Mouse (Mus musculus) mesoderm, embryonic 11.5 days (tissue): ENCODE measurements around the gene Galnt6.
A peak's percentile ranks its signal among the peaks of the same experiment; 100 is the strongest.
"Not testable (repeated sequence)": the region's sequence is repeated elsewhere in the genome, so short reads cannot be mapped to it uniquely, and the experiment has no call there.

Source experiments
- DNase-seq: peaks from one replicate; pipeline ENCODE4 v3.0.0-alpha.2; 2012; ENCODE audit warnings: low read depth, low spot score

Gene Galnt6

DNA sequence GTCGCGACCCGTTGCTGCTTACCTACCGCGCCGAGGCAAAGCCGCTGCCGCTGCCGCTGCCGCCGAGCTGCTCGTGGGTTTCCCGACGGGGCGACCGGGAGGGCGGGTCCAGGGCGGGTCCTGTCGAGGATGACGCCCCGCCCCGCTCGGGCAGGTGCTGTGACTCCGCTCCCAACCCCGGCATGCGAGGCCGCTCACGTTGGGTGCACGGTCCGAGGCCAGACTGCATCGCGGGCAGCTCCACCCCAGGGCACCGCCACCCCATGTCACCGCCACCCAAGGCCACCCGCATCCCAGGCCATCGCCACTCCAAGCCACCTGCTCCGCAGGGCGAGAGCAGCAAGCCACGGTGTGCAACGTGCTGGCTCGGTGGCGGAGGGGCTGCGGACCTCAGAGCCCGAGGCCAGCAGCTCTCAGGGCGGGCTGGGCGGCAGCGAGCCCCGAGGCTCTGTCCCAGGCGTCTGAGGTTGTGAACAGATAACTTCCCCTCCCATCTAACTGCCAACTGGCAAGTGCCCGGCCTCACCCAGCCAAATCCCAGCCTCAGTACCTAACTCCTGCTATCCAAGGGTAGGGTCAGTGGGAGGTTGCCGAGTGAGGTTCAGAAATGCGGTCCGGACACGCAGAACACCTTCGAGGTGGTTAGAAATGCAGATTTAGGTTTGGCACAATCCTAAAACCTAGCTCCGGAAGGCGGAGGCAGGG lies at the start of gene Galnt6:
TSS of gene Galnt6 (minus strand) at position 96 of the 705 bp plus-strand sequence.
- no peak for DNase-seq

- DNase-seq, result peak; percentile 29
Observed at GRCm38 (mm10) chr15:100777020-100778016, 48.1 kb upstream of the Galnt6 start.

GRCm38 (mm10) chr15:100776424-100776823 lies 47.2 kb upstream of the Galnt6 start:
- no peak for DNase-seq

- DNase-seq, result no peak
Observed at GRCm38 (mm10) chr15:100775189-100776166, 46.3 kb upstream of the Galnt6 start.

GRCm38 (mm10) chr15:100773859-100774258 lies 44.7 kb upstream of the Galnt6 start:
- DNase-seq, result not testable (repeated sequence)

DNA sequence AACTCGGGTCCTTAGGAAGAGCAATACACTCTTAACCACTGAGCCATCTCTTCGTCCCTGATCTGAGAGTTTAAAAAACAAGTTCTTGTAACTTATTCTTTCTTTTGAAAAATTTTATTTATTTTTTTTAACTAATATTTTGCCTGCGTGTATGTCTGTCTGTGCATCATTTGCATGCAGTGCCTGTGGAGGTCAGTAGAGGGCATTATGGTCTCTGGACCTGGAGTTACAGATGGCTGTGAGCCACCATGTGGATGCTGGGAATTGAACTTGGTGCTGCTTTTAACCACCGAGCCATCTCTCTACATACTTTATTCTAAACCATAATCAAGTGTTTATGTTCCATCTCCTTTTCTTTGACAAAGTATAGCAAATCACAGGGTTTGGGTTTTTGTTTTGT lies 43.5 kb upstream of the Galnt6 start:
- DNase-seq, result no peak

- DNase-seq, result no peak
Observed at GRCm38 (mm10) chr15:100770338-100770737, 41.2 kb upstream of the Galnt6 start.

GRCm38 (mm10) chr15:100769023-100769422 lies 39.8 kb upstream of the Galnt6 start:
- DNase-seq, result not testable (repeated sequence)

DNA sequence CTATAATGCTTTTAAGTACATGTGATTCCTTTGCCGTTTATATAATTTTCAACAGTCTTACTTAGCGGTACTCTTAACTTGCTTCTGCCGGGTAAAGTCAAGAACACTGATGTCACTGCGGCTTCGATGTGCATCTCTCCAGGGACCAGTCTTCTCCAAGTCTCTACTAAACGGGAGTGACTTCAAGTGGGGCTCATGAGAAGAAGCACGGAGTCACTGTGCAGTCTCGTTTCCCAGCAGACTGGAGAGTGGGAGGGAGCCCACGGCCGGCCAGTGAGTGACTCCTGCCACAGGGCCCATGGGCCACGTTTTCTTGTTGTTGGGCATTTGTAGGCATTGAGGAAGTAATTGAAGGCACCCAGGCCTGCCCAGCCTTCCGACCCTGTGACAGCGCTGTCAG lies 38.7 kb upstream of the Galnt6 start:
- DNase-seq, result no peak

GRCm38 (mm10) chr15:100766826-100767225 lies 37.6 kb upstream of the Galnt6 start:
- DNase-seq, result no peak

GRCm38 (mm10) chr15:100764163-100764951 lies 35.2 kb upstream of the Galnt6 start:
- no peak for DNase-seq

- DNase-seq, result no peak
Observed at GRCm38 (mm10) chr15:100762649-100763048, 33.5 kb upstream of the Galnt6 start.

GRCm38 (mm10) chr15:100761419-100762185 lies 32.4 kb upstream of the Galnt6 start, which contains the start of gene Slc4a8:
TSS of gene Slc4a8 (plus strand) at chr15:100761747.
- peak; percentile 94 for DNase-seq

GRCm38 (mm10) chr15:100761036-100761418 lies 31.9 kb upstream of the Galnt6 start:
- no peak for DNase-seq

- DNase-seq, result no peak
Observed at GRCm38 (mm10) chr15:100759286-100759685, 30.1 kb upstream of the Galnt6 start.

GRCm38 (mm10) chr15:100757527-100757978 lies 28.4 kb upstream of the Galnt6 start:
- DNase-seq, result peak; percentile 83

DNA sequence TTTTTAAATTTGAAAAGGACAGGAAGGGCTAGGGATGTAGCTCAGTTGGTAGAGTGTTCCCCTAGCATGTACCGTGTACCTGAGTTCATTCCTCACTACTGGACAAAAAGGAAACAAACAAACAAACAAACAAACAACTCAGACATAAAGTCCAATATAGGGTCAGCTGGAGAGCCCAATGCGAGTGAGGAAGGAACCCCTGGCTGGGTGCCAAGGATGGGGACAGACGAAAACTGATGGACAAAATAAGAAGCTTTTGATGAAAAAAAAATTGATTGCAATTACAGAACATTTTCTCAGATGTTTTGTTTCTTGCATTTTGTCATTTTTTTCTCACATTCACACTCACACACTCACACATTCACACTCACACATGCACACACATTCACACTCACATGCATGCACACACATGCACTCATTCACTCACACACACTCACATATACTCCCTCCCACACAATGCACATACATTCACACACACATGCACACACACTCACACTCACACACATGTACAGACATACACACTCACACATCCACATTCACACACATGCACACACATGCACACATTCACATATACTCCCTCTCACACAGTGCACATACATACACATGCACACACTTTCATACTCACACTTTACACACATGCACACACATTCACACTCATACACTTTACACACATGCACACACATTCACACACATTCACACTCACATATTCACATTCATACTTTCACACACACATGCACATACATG lies 26.9 kb upstream of the Galnt6 start:
- DNase-seq, result no peak

DNA sequence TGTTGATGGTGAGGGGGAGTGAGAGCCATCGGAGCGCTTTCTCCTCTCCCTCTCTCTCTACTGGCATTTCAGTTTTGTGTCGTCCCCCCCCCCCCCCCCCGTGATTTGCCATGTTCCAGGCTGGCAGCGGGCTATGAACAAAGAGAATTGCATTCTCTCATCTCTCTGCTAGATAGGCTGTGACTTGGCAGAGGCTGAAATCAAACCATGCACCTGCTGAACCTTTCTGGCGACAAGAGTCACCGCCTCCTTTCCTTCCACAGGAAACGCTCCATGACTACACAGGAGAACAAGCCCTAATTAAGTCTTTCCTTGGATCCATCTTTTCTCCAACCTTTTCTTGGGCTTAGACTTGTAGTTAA lies 26.3 kb upstream of the Galnt6 start:
- no peak for DNase-seq
